Mouse (Mus musculus) olfactory bulb, adult 2 months (tissue): Measurements from ENCODE around the gene Abhd2. TPM values are rescaled to one million over a fixed set of nuclear protein-coding genes. Genes with fewer than 3 reads are reported as not detected.

Experiments
- H3K27ac ChIP-seq: fragments of 200-500 bp; 2 replicates; pipeline ENCODE4 v1.5.1; 2012; ENCODE audit warnings: low read depth, low read length; ENCODE audit not compliant: insufficient read depth
- H3K4me1 ChIP-seq: fragments of 200-500 bp; 2 replicates; pipeline ENCODE4 v1.6.1; 2012; ENCODE audit warnings: low read length; ENCODE audit not compliant: control insufficient read depth, insufficient read depth
- H3K4me3 ChIP-seq: fragments of 200-500 bp; 2 replicates; pipeline ENCODE4 v1.5.1; 2012; ENCODE audit warnings: mild to moderate bottlenecking, low read depth, low read length, moderate library complexity; ENCODE audit not compliant: insufficient read depth
- CTCF ChIP-seq: fragments of 200-500 bp; IDR thresholded peaks from 2 replicates; pipeline ENCODE4 v1.5.1; 2012; ENCODE audit warnings: low read depth, mild to moderate bottlenecking, low read length, moderate library complexity; ENCODE audit not compliant: insufficient read depth
- POLR2A ChIP-seq: fragments of 200-500 bp; IDR thresholded peaks from 2 replicates; pipeline ENCODE4 v1.6.1; 2012; ENCODE audit warnings: mild to moderate bottlenecking, low read depth, low read length, moderate library complexity; ENCODE audit not compliant: insufficient read depth
- WGBS: fragments of 180-500 bp; shearing (Covaris S2); methylation state at CpG from one replicate; pipeline ENCODE4 v1.1.7; 2018; 5-methylcytosine and 5-hydroxymethylcytosine counted together
- polyA plus RNA-seq: library from polyadenylated mRNA; stranded (reverse); fragments of >200 nt; gene quantifications from 2 replicates; pipeline ENCODE4 v1.2.4, GENCODE M21; 2012; ENCODE audit warnings: low replicate concordance; ENCODE audit not compliant: missing spikeins, insufficient read depth, insufficient read length

The Abhd2 gene
- polyA plus RNA-seq, 1 experiment, result not detected

- TF ChIP-seq POLR2A, result no peak
- Histone ChIP-seq H3K27ac (no peak overlapping the region; the same call in 1 of the 2 replicates), H3K4me1 (peaks cover 7% of the 10 kb centered on the region; the same call in 1 of the 2 replicates), H3K4me3 (no peak overlapping the region)
- 85% methylated on average over 10 of the region's 10 CpGs for WGBS
These were observed 17.2 kb upstream of the Abhd2 start for GRCm38 (mm10) chr7:79255752-79256151.

GRCm38 (mm10) chr7:79256716-79257115 lies 16.3 kb upstream of the Abhd2 start:
- 95% methylated on average over 4 of the region's 4 CpGs for WGBS
- TF ChIP-seq CTCF, result no peak
- TF ChIP-seq POLR2A, result no peak
- H3K27ac ChIP-seq, result no peak overlapping the region
- H3K4me3 ChIP-seq, result no peak overlapping the region
- H3K4me1 ChIP-seq, result peaks cover 7% of the 10 kb centered on the region; the same call in 1 of the 2 replicates

GRCm38 (mm10) chr7:79258981-79259542 lies 13.9 kb upstream of the Abhd2 start:
- H3K27ac ChIP-seq, result no peak overlapping the region
- H3K4me1 ChIP-seq, result peaks cover 10% of the 10 kb centered on the region; the same call in 1 of the 2 replicates
- TF ChIP-seq POLR2A (no peak), CTCF (no peak)
- H3K4me3 ChIP-seq, result no peak overlapping the region
- WGBS, result 93% methylated on average over 10 of the region's 10 CpGs

GRCm38 (mm10) chr7:79262478-79262877 lies 10.5 kb upstream of the Abhd2 start:
- no peak for TF ChIP-seq CTCF
- TF ChIP-seq POLR2A, result no peak
- WGBS, result 75% methylated on average over 8 of the region's 8 CpGs
- Histone ChIP-seq H3K4me1 (peaks cover 3% of the 10 kb centered on the region; the same call in 1 of the 2 replicates), H3K27ac (no peak overlapping the region), H3K4me3 (no peak overlapping the region)

DNA sequence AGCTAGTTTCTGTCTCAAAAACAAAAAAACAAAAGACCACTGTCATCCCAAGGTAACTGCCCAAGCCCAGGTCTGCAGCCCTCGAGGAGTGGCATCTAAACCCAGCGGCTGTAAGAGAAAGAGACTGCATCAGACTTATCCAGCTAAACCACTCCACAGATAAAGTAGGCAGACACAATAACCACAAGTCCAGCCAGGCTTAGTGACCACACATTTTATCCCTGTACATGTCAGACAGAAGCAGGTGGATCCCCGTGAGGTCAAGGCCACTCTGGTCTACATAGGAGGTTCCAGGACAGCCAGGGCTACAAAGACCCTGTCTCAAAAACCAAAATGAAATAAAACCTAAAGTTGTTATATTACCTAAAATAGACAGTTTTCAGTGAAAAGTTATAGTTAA lies 9.2 kb upstream of the Abhd2 start:
- 96% methylated on average over 3 of the region's 3 CpGs for WGBS
- Histone ChIP-seq H3K4me3 (no peak overlapping the region), H3K27ac (no peak overlapping the region), H3K4me1 (peaks cover 3% of the 10 kb centered on the region; the same call in 1 of the 2 replicates)
- TF ChIP-seq POLR2A (no peak), CTCF (no peak)

GRCm38 (mm10) chr7:79266228-79266627 lies 6.8 kb upstream of the Abhd2 start:
- 63% methylated on average over 4 of the region's 4 CpGs for WGBS
- no peak overlapping the region for H3K4me3 ChIP-seq
- no peak for TF ChIP-seq POLR2A
- TF ChIP-seq CTCF, result no peak
- H3K27ac ChIP-seq, result no peak overlapping the region
- peaks cover 15% of the 10 kb centered on the region for H3K4me1 ChIP-seq

- TF ChIP-seq CTCF (no peak), POLR2A (no peak)
- H3K27ac ChIP-seq, result no peak overlapping the region
- H3K4me3 ChIP-seq, result no peak overlapping the region
- H3K4me1 ChIP-seq, result peaks cover 17% of the 10 kb centered on the region
- WGBS, result 66% methylated on average over 7 of the region's 7 CpGs
These were observed 5.2 kb upstream of the Abhd2 start for GRCm38 (mm10) chr7:79267690-79268388.

- Histone ChIP-seq H3K27ac (no peak overlapping the region), H3K4me3 (no peak overlapping the region), H3K4me1 (peaks cover 17% of the 10 kb centered on the region)
- WGBS, result 92% methylated on average over 8 of the region's 8 CpGs
- no peak for TF ChIP-seq POLR2A
- no peak for TF ChIP-seq CTCF
These were observed 4.1 kb upstream of the Abhd2 start for GRCm38 (mm10) chr7:79268897-79269296.

DNA sequence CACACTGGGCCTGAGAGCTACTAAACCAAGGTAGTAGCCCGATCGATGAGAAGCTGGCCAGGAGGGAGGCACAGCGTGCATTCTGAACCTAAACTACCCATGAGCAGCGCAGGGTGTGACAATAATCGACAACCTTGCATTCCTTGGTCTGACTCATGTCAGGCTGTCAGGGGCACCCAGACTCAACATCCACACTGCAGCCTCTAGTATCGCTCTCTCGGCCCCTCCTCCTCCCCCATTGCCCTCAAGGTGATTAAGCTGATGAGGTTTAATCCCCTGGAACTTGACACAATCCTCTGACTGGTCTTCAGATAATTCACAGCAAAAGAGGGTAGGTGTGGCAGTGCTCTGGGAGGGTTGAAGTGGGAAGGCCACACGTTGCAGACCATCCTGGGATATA lies 3.6 kb upstream of the Abhd2 start:
- Histone ChIP-seq H3K27ac (no peak overlapping the region), H3K4me3 (no peak overlapping the region), H3K4me1 (peaks cover 17% of the 10 kb centered on the region)
- WGBS, result 74% methylated on average over 8 of the region's 8 CpGs
- TF ChIP-seq POLR2A (no peak), CTCF (no peak)

GRCm38 (mm10) chr7:79269866-79270265 lies 3.1 kb upstream of the Abhd2 start:
- no peak overlapping the region for H3K4me3 ChIP-seq
- WGBS, result 89% methylated on average over 1 of the region's 1 CpGs
- no peak overlapping the region for H3K27ac ChIP-seq
- TF ChIP-seq POLR2A (no peak), CTCF (no peak)
- H3K4me1 ChIP-seq, result peaks cover 17% of the 10 kb centered on the region
